Mouse (Mus musculus): ENCODE measurements around the gene Ubl5. TPM values are rescaled to one million over a fixed set of nuclear protein-coding genes. Genes with fewer than 3 reads are reported as not detected.

Gene Ubl5
- polyA plus RNA-seq, 1 experiment from 2014 or later, result 511 TPM

DNA sequence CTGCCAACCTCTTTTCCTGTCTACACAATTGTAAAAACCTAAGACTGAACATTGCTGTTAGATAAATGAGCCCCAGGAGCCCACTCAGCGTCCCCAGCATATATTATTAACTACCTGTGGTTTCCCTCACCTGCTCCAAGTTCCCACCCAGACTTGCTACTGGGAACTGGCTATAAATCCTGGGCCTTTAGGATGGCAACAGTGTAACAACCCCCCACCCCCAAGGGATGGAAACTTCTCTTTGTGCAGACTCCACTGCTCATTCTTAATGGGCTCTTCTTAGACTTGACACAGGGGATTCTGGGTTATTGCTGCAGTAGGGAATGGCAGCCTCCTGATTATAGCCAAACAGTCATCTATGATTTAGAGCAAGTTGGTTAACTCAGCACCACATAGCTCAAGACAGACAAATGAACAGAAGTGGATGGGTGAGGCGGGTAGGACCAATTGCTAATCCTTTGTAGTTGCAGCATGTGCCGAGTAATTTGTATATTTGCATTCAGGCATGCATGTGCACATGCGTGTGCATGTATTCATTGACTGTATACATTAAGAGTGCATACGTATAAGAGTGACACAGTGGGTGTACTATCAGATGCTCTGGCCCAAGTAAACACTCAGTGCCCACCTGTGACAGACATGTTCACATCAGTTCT lies 22.4 kb downstream of the Ubl5 start:
- Histone ChIP-seq H3K27me3 (ENCODE audit: insufficient read depth, low read length) (no peaks in the 10 kb centered on the region), H3K4me2 (ENCODE audit: low read length) (no peak overlapping the region), H3K9me3 (replicated peaks; ENCODE audit: low read length) (no peaks in the 10 kb centered on the region), H3K27ac (no peak overlapping the region), H3K36me3 (ENCODE audit: insufficient read depth, low read length) (peaks cover 18% of the 10 kb centered on the region), H3K4me3 (replicated peaks; ENCODE audit: low read depth, low read length) (no peak overlapping the region), H3K9ac (ENCODE audit: low read depth, low read length) (no peak overlapping the region), H3K4me1 (replicated peaks; ENCODE audit: insufficient read depth, low read length) (0 out of 2 replicates have a peak, but pooled peaks cover 4% of the 10 kb centered on the region)
- WGBS, result 72% methylated on average over 5 of the region's 5 CpGs
- ATAC-seq (replicated peaks; ENCODE audit: low FRiP score, low read depth) (no peak), DNase-seq (ENCODE audit: low spot score) (no peak)
- TF ChIP-seq CTCF (IDR thresholded peaks at IDR 0.05; ENCODE audit: low read depth), result no peak

DNA sequence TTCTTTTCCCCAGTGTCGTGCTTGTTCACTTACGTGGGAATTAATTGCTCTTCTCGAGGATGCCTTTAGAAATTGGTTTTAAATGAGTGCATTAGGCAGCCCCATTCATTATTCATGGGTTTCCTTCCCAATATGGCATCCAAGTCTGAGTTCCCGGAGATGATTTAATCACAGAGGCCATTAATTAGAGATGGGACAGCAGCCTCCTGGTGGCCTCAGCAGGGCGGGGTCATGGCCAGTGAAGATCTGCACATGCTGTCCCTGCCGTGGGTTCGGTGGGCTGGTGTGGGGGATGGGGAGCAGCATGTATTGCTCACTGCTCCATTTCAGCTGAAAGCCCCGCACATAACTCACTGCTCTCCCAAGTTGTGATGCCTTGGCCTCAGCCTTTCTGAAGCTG lies 23.2 kb downstream of the Ubl5 start:
- no peak overlapping the region for H3K4me2 ChIP-seq (ENCODE audit: low read length)
- H3K9me3 ChIP-seq (replicated peaks; ENCODE audit: low read length), result no peaks in the 10 kb centered on the region
- peaks cover 14% of the 10 kb centered on the region for H3K36me3 ChIP-seq (ENCODE audit: insufficient read depth, low read length)
- no peaks in the 10 kb centered on the region for H3K27me3 ChIP-seq (ENCODE audit: insufficient read depth, low read length)
- H3K4me1 ChIP-seq (replicated peaks; ENCODE audit: insufficient read depth, low read length), result 0 out of 2 replicates have a peak, but pooled peaks cover 4% of the 10 kb centered on the region
- no peak overlapping the region for H3K4me3 ChIP-seq (replicated peaks; ENCODE audit: low read depth, low read length)
- TF ChIP-seq CTCF (IDR thresholded peaks at IDR 0.05; ENCODE audit: low read depth), result no peak
- ATAC-seq (replicated peaks; ENCODE audit: low FRiP score, low read depth) (no peak), DNase-seq (ENCODE audit: low spot score) (no peak)
- 22% methylated on average over 8 of the region's 8 CpGs for WGBS
- no peak overlapping the region for H3K9ac ChIP-seq (ENCODE audit: low read depth, low read length)
- no peak overlapping the region for H3K27ac ChIP-seq

DNA sequence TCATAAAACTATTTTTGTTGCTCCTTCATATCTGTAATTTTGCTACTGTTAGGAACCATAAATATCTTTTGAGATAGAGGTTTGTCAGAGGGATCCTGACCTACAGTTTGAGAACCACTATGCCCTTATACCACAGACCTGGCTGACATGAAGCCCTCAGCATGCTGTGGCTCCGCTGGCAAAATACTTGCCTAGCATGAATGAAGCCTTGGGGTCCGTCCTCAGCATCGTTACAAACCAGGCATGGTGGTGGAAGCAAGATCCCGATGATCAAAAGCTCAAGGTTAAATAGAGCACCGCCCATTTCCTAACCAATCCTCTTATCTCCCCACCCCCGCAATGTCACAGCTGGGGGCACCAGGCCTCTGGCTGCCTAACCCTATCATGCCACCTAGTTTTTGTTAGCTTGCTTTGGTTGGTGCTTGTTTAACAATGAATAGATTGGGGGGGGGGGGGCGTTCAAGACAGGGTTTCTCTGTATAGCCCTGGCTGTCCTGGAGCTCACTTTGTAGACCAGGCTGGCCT lies 23.9 kb downstream of the Ubl5 start:
- Histone ChIP-seq H3K9me3 (replicated peaks; ENCODE audit: low read length) (no peaks in the 10 kb centered on the region), H3K36me3 (ENCODE audit: insufficient read depth, low read length) (peaks cover 14% of the 10 kb centered on the region), H3K27ac (no peak overlapping the region), H3K9ac (ENCODE audit: low read depth, low read length) (no peak overlapping the region), H3K4me2 (ENCODE audit: low read length) (no peak overlapping the region), H3K4me3 (replicated peaks; ENCODE audit: low read depth, low read length) (no peak overlapping the region), H3K27me3 (ENCODE audit: insufficient read depth, low read length) (no peaks in the 10 kb centered on the region), H3K4me1 (replicated peaks; ENCODE audit: insufficient read depth, low read length) (0 out of 2 replicates have a peak, but pooled peaks cover 4% of the 10 kb centered on the region)
- 14% methylated on average over 7 of the region's 7 CpGs for WGBS
- DNase-seq (ENCODE audit: low spot score) (no peak), ATAC-seq (replicated peaks; ENCODE audit: low FRiP score, low read depth) (no peak)
- no peak for TF ChIP-seq CTCF (IDR thresholded peaks at IDR 0.05; ENCODE audit: low read depth)

DNA sequence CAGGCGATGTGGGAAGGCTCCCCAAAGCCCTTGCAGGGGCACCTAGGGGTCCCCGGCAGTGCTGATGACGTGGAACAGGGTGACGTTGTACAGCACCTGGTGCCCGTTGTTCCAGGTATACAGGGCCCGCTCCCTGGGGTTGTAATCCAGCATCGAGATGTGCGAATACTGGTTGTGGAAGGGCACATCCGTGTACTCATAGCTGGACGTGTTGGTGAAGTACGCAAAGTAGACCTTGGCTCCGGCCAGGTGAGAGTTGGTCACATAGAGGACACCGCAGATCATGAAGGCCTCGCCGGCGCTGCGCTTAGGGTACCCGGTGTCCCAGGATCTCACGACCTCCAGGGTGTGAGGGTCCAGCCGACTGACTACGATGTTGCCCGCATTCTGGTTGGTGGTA lies 25.4 kb downstream of the Ubl5 start:
- no peak for DNase-seq (ENCODE audit: low spot score)
- no peaks in the 10 kb centered on the region for H3K27me3 ChIP-seq (ENCODE audit: insufficient read depth, low read length)
- TF ChIP-seq CTCF (IDR thresholded peaks at IDR 0.05; ENCODE audit: low read depth), result no peak
- WGBS, result 91% methylated on average over 22 of the region's 22 CpGs
- H3K36me3 ChIP-seq (ENCODE audit: insufficient read depth, low read length), result peaks cover 12% of the 10 kb centered on the region
- H3K27ac ChIP-seq, result no peak overlapping the region
- no peaks in the 10 kb centered on the region for H3K9me3 ChIP-seq (replicated peaks; ENCODE audit: low read length)
- 0 out of 2 replicates have a peak, but pooled peaks cover 4% of the 10 kb centered on the region for H3K4me1 ChIP-seq (replicated peaks; ENCODE audit: insufficient read depth, low read length)
- no peak overlapping the region for H3K4me3 ChIP-seq (replicated peaks; ENCODE audit: low read depth, low read length)
- H3K9ac ChIP-seq (ENCODE audit: low read depth, low read length), result no peak overlapping the region
- ATAC-seq (replicated peaks; ENCODE audit: low FRiP score, low read depth), result no peak
- no peak overlapping the region for H3K4me2 ChIP-seq (ENCODE audit: low read length)

DNA sequence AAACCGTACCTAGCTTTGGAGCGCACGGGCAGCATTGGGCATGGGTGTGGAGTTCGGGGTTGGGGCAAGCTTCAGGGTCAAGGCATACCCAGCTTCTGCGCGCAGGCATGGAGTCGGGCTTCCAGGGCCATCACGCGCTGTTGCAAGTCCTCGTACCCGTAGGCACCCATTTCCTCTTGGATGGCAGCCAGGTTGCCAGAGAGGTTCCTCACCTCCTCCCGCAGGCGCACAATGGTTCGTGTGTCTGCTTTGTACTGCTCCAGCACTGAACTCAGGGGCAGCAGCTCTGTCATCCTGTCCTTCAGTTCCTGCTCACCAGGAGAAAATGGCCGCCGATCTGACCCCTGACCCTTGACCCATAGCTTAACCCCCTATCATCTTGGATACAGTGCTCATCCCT lies 29.4 kb downstream of the Ubl5 start:
- no peak for DNase-seq (ENCODE audit: low spot score)
- Histone ChIP-seq H3K27me3 (ENCODE audit: insufficient read depth, low read length) (no peaks in the 10 kb centered on the region), H3K9ac (ENCODE audit: low read depth, low read length) (no peak overlapping the region), H3K27ac (no peak overlapping the region), H3K4me3 (replicated peaks; ENCODE audit: low read depth, low read length) (no peak overlapping the region), H3K4me2 (ENCODE audit: low read length) (no peak overlapping the region), H3K36me3 (ENCODE audit: insufficient read depth, low read length) (no peaks in the 10 kb centered on the region), H3K4me1 (replicated peaks; ENCODE audit: insufficient read depth, low read length) (no peaks in the 10 kb centered on the region), H3K9me3 (replicated peaks; ENCODE audit: low read length) (no peaks in the 10 kb centered on the region)
- WGBS, result 78% methylated on average over 16 of the region's 16 CpGs
- no peak for TF ChIP-seq CTCF (IDR thresholded peaks at IDR 0.05; ENCODE audit: low read depth)
- no peak for ATAC-seq (replicated peaks; ENCODE audit: low FRiP score, low read depth)

DNA sequence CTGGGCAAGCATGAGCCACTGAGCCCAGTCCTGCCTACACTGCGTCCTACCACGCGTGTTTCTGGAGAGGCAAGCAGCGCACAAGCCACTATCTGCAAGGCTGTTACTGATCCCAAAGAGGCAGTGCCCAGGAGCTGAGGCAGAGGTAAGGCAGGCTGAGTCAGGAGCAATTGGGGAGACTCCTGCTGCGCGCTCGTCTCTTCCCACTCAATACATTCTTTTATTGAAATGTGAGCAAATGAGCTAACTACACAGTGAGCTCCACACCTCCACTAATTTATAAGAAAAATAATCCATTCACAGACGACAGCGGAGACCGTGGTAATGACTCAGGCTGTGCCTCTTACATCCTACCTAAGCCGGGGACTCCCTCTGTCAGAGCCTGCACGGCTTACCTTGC lies 35.2 kb downstream of the Ubl5 start:
- 94% methylated on average over 12 of the region's 12 CpGs for WGBS
- H3K4me2 ChIP-seq (ENCODE audit: low read length), result no peak overlapping the region

More for the DNA sequence above, 35.2 kb downstream of the Ubl5 start:
- Histone ChIP-seq H3K27ac (no peak overlapping the region), H3K27me3 (ENCODE audit: insufficient read depth, low read length) (no peaks in the 10 kb centered on the region), H3K36me3 (ENCODE audit: insufficient read depth, low read length) (no peaks in the 10 kb centered on the region), H3K4me1 (replicated peaks; ENCODE audit: insufficient read depth, low read length) (no peaks in the 10 kb centered on the region), H3K9ac (ENCODE audit: low read depth, low read length) (no peak overlapping the region), H3K4me3 (replicated peaks; ENCODE audit: low read depth, low read length) (no peak overlapping the region), H3K9me3 (replicated peaks; ENCODE audit: low read length) (no peaks in the 10 kb centered on the region)
- ATAC-seq (replicated peaks; ENCODE audit: low FRiP score, low read depth), result no peak
- no peak for TF ChIP-seq CTCF (IDR thresholded peaks at IDR 0.05; ENCODE audit: low read depth)
- DNase-seq (ENCODE audit: low spot score), result no peak
